Mouse (Mus musculus) forebrain, embryonic 16.5 days (tissue): ENCODE results near the gene Gm49661. TPM values are rescaled to one million over a fixed set of nuclear protein-coding genes. Genes with fewer than 3 reads are reported as not detected.

Experiments used
- ATAC-seq: fragments of 200-750 bp; cut with Nextera tagmentation; 2 replicates; pipeline ENCODE4 v1.8.0; 2017; ENCODE audit warnings: mild to moderate bottlenecking, moderate library complexity
- H3K27ac ChIP-seq: fragments of 300-500 bp; sonication (generic); 2 replicates; pipeline ENCODE4 v1.5.1; 2014; ENCODE audit warnings: low read length, control low read depth
- H3K27me3 ChIP-seq: fragments of 300-500 bp; sonication (generic); replicated peaks from 2 replicates; pipeline ENCODE4 v1.6.1; 2014; ENCODE audit warnings: low read length; ENCODE audit not compliant: control insufficient read depth, insufficient read depth
- H3K36me3 ChIP-seq: fragments of 300-500 bp; sonication (generic); 2 replicates; pipeline ENCODE4 v1.6.1; 2014; ENCODE audit not compliant: control insufficient read depth, insufficient read depth
- H3K4me1 ChIP-seq: fragments of 300-500 bp; sonication (generic); replicated peaks from 2 replicates; pipeline ENCODE4 v1.6.1; 2014; ENCODE audit warnings: low read length; ENCODE audit not compliant: control insufficient read depth, insufficient read depth
- H3K4me2 ChIP-seq: fragments of 300-500 bp; sonication (generic); 2 replicates; pipeline ENCODE4 v1.6.1; 2014; ENCODE audit warnings: mild to moderate bottlenecking, low read length, control low read depth
- H3K4me3 ChIP-seq: fragments of 300-500 bp; sonication (generic); replicated peaks from 2 replicates; pipeline ENCODE4 v1.5.1; 2014; ENCODE audit warnings: mild to moderate bottlenecking, low read length, control low read depth
- H3K9ac ChIP-seq: fragments of 300-500 bp; sonication (generic); replicated peaks from 2 replicates; pipeline ENCODE4 v1.6.1; 2014; ENCODE audit warnings: low read depth, low read length, control low read depth
- H3K9me3 ChIP-seq: fragments of 300-500 bp; sonication (generic); 2 replicates; pipeline ENCODE4 v1.6.1; 2016; ENCODE audit warnings: low read length; ENCODE audit not compliant: control insufficient read depth
- WGBS: fragments of 180-500 bp; shearing (Covaris S2); extraction: QIAGEN DNeasy Blood & Tissue Kit; methylation state at CpG from one replicate; pipeline ENCODE4 v1.1.7; 2014; 5-methylcytosine and 5-hydroxymethylcytosine counted together
- microRNA-seq: library from miRNA; unstranded; fragments of <30 nt; microRNA quantifications from one replicate; pipeline ENCODE4, GENCODE M21; 2017
- polyA plus RNA-seq: library from polyadenylated mRNA; unstranded; fragments of >200 nt; fragmentation: Nextera tagmentation; extraction: Ambion mirVana; gene quantifications from 2 replicates; pipeline ENCODE4 v1.2.1, GENCODE M21; 2015

Gm49661 gene
- polyA plus RNA-seq, 1 experiment from 2014 or later, result not detected

- Histone ChIP-seq H3K27me3 (no peaks in the 10 kb centered on the region), H3K4me3 (no peak overlapping the region), H3K27ac (no peak overlapping the region), H3K9me3 (no peaks in the 10 kb centered on the region), H3K36me3 (peaks cover 3% of the 10 kb centered on the region), H3K9ac (no peak overlapping the region), H3K4me1 (peaks cover 30% of the 10 kb centered on the region), H3K4me2 (no peak overlapping the region)
- ATAC-seq, result no peak
- WGBS, result 95% methylated on average over 13 of the region's 13 CpGs
These were observed 38.7 kb downstream of the Gm49661 start for GRCm38 (mm10) chr8:84930582-84930981.

GRCm38 (mm10) chr8:84928456-84929306 lies 40.6 kb downstream of the Gm49661 start:
- Histone ChIP-seq H3K27me3 (no peaks in the 10 kb centered on the region), H3K9ac (peak overlapping the region; percentile 30; the same call in 1 of the 2 replicates), H3K36me3 (peaks cover 13% of the 10 kb centered on the region), H3K9me3 (no peaks in the 10 kb centered on the region), H3K4me1 (peaks cover 11% of the 10 kb centered on the region), H3K4me2 (peak overlapping the region; percentile 55), H3K27ac (no peak overlapping the region), H3K4me3 (peak overlapping the region; percentile 35)
- ATAC-seq, result peak; percentile 76
- 2% methylated on average over 51 of the region's 52 CpGs for WGBS

- Histone ChIP-seq H3K4me1 (peaks cover 9% of the 10 kb centered on the region), H3K27ac (no peak overlapping the region), H3K9me3 (no peaks in the 10 kb centered on the region), H3K4me2 (no peak overlapping the region), H3K36me3 (peaks cover 15% of the 10 kb centered on the region), H3K9ac (no peak overlapping the region), H3K27me3 (no peaks in the 10 kb centered on the region), H3K4me3 (no peak overlapping the region)
- no peak for ATAC-seq
- WGBS, result 97% methylated on average over 1 of the region's 1 CpGs
These were observed 41.7 kb downstream of the Gm49661 start for GRCm38 (mm10) chr8:84927513-84927912.

- no peaks in the 10 kb centered on the region for H3K9me3 ChIP-seq
- H3K4me3 ChIP-seq, result no peak overlapping the region
- ATAC-seq, result no peak
- no peak overlapping the region for H3K27ac ChIP-seq
- 76% methylated on average over 7 of the region's 7 CpGs for WGBS
- H3K4me2 ChIP-seq, result no peak overlapping the region
- H3K4me1 ChIP-seq, result peaks cover 9% of the 10 kb centered on the region
- H3K36me3 ChIP-seq, result peaks cover 33% of the 10 kb centered on the region
- H3K9ac ChIP-seq, result no peak overlapping the region
- H3K27me3 ChIP-seq, result no peaks in the 10 kb centered on the region
These were observed 43.7 kb downstream of the Gm49661 start for GRCm38 (mm10) chr8:84925557-84925956.

GRCm38 (mm10) chr8:84921596-84921995 lies 47.6 kb downstream of the Gm49661 start:
- no peak overlapping the region for H3K4me3 ChIP-seq
- WGBS, result 88% methylated on average over 2 of the region's 2 CpGs
- no peak overlapping the region for H3K27ac ChIP-seq
- peaks cover 47% of the 10 kb centered on the region for H3K36me3 ChIP-seq
- H3K9me3 ChIP-seq, result no peaks in the 10 kb centered on the region
- no peaks in the 10 kb centered on the region for H3K4me1 ChIP-seq
- H3K4me2 ChIP-seq, result no peak overlapping the region
- no peak for ATAC-seq
- no peak overlapping the region for H3K9ac ChIP-seq
- H3K27me3 ChIP-seq, result no peaks in the 10 kb centered on the region

GRCm38 (mm10) chr8:84918646-84919045 lies 50.6 kb downstream of the Gm49661 start:
- Histone ChIP-seq H3K4me2 (no peak overlapping the region), H3K27ac (no peak overlapping the region), H3K27me3 (0 out of 2 replicates have a peak, but pooled peaks cover 2% of the 10 kb centered on the region), H3K9me3 (no peaks in the 10 kb centered on the region), H3K4me1 (no peaks in the 10 kb centered on the region; the same call in 1 of the 2 replicates), H3K4me3 (no peak overlapping the region), H3K9ac (no peak overlapping the region), H3K36me3 (peaks cover 58% of the 10 kb centered on the region)
- WGBS, result 96% methylated on average over 15 of the region's 15 CpGs
- no peak for ATAC-seq

GRCm38 (mm10) chr8:84917781-84918180 lies 51.5 kb downstream of the Gm49661 start:
- no peak overlapping the region for H3K4me3 ChIP-seq
- 0 out of 2 replicates have a peak, but pooled peaks cover 2% of the 10 kb centered on the region for H3K27me3 ChIP-seq
- H3K4me2 ChIP-seq, result no peak overlapping the region
- H3K4me1 ChIP-seq, result peaks cover 6% of the 10 kb centered on the region
- H3K27ac ChIP-seq, result no peak overlapping the region
- no peaks in the 10 kb centered on the region for H3K9me3 ChIP-seq
- no peak overlapping the region for H3K9ac ChIP-seq
- ATAC-seq, result no peak
- H3K36me3 ChIP-seq, result peaks cover 63% of the 10 kb centered on the region
- 26% methylated on average over 20 of the region's 20 CpGs for WGBS

Small RNAs within 50 kb of the gene (microRNA-seq; reads per million reads assigned to microRNA genes)
- gene Gm24197, result not detected

Other genes with a start within 250 kb of the Gm49661 start
- gene G430095P16Rik, start 246.4 kb downstream of the Gm49661 start, polyA plus RNA-seq, result 2.0 and 2.2 TPM in 2 replicates
- 440 and 546 TPM in 2 replicates for gene Nfix, start 169.1 kb downstream of the Gm49661 start, polyA plus RNA-seq
- gene Dand5, start 146.6 kb downstream of the Gm49661 start, polyA plus RNA-seq, result 8.2 and 8.7 TPM in 2 replicates
- 31.3 and 34.3 TPM in 2 replicates for gene Gadd45gip1, start 137.9 kb downstream of the Gm49661 start, polyA plus RNA-seq
- gene Rad23a, start 128.8 kb downstream of the Gm49661 start, polyA plus RNA-seq, result 84.8 and 86.5 TPM in 2 replicates
- gene Calr, start 122.5 kb downstream of the Gm49661 start, polyA plus RNA-seq, result 610 and 631 TPM in 2 replicates
- 126 TPM in 2 replicates for gene Farsa, start 112.4 kb downstream of the Gm49661 start, polyA plus RNA-seq
- gene Syce2, start 97.3 kb downstream of the Gm49661 start, polyA plus RNA-seq, result 51.0 and 54.3 TPM in 2 replicates
- gene Gcdh, start 75.5 kb downstream of the Gm49661 start, polyA plus RNA-seq, result 35.5 and 39.1 TPM in 2 replicates
- gene Klf1, start 67.5 kb downstream of the Gm49661 start, polyA plus RNA-seq, result 0.73 and 0.85 TPM in 2 replicates
- 5.4 and 5.5 TPM in 2 replicates for gene Dnase2a, start 60.9 kb downstream of the Gm49661 start, polyA plus RNA-seq
- 52.4 and 65.8 TPM in 2 replicates for gene Mast1, start 32.1 kb downstream of the Gm49661 start, polyA plus RNA-seq
- gene Rtbdn, start 22.4 kb downstream of the Gm49661 start, polyA plus RNA-seq, result 2.2 and 2.4 TPM in 2 replicates
- gene Prdx2, start 154 bp upstream of the Gm49661 start, polyA plus RNA-seq, result 1,287 and 1,394 TPM in 2 replicates
- 79.9 and 85.8 TPM in 2 replicates for gene Rnaseh2a, start 334 bp upstream of the Gm49661 start, polyA plus RNA-seq
- 7.6 and 8.2 TPM in 2 replicates for gene Junb, start 9.3 kb upstream of the Gm49661 start, polyA plus RNA-seq
- gene Hook2, start 21.2 kb upstream of the Gm49661 start, polyA plus RNA-seq, result 31.3 and 39.8 TPM in 2 replicates
- gene Best2, start 45.1 kb upstream of the Gm49661 start, polyA plus RNA-seq, result not detected in 2 replicates
- 144 and 153 TPM in 2 replicates for gene Asna1, start 55.8 kb upstream of the Gm49661 start, polyA plus RNA-seq
- 108 and 110 TPM in 2 replicates for gene Trir, start 57.4 kb upstream of the Gm49661 start, polyA plus RNA-seq
- gene Tnpo2, start 67.5 kb upstream of the Gm49661 start, polyA plus RNA-seq, result 72.8 and 83.4 TPM in 2 replicates
- 61.7 and 78.3 TPM in 2 replicates for gene Fbxw9, start 90.6 kb upstream of the Gm49661 start, polyA plus RNA-seq
- 0.84 TPM in 1 of 2 replicates, not detected in the other for gene Gm5741, start 98.5 kb upstream of the Gm49661 start, polyA plus RNA-seq
- gene Dhps, start 102.3 kb upstream of the Gm49661 start, polyA plus RNA-seq, result 87.2 and 98.7 TPM in 2 replicates
- gene Wdr83os, start 111.3 kb upstream of the Gm49661 start, polyA plus RNA-seq, result 129 and 133 TPM in 2 replicates
- 53.1 and 61.1 TPM in 2 replicates for gene Wdr83, start 111.9 kb upstream of the Gm49661 start, polyA plus RNA-seq
- 15.6 and 17.7 TPM in 2 replicates for gene Man2b1, start 113.8 kb upstream of the Gm49661 start, polyA plus RNA-seq
- gene Zfp791, start 153.7 kb upstream of the Gm49661 start, polyA plus RNA-seq, result 3.4 and 3.8 TPM in 2 replicates
- gene Cks1brt, start 182.5 kb upstream of the Gm49661 start, polyA plus RNA-seq, result not detected in 2 replicates